Mouse (Mus musculus) T-helper 1 cell (primary cell): Measurements from ENCODE around the gene Prkn.

Experiments
- in situ Hi-C: fragments of 300-600 bp; cut with MboI, MseI; formaldehyde crosslinking; loops from one replicate; pipeline ENCODE4 v1.15.1; 2025; ENCODE audit warnings: high pct_unique_total_duplicates

Prkn gene

DNA sequence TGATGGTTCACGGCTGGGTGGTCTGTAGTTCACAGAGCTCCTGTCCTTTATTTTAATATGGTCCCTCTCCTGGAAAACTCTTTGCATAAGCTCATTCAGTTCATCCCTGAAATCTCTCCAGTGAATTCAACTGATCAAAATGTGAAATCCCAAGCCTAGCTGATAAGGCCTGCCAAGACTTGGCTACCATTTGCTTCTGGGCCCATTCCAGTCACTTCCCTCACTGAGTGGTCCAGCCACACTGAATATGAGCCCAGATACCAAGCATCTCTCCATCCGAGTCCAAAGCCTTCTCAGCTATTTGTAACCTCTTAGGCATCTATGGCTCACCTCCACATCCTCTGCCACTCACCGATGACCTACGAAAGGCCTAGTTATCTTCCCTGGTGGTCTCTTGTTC, 427.8 kb downstream of the Prkn start:
- in situ Hi-C loops, result no loop called here

- in situ Hi-C loops, result no loop called here
Measured at GRCm38 (mm10) chr17:11270179-11270578, 430.0 kb downstream of the Prkn start.

- in situ Hi-C loops, result no loop called here
Measured at GRCm38 (mm10) chr17:11271876-11272275, 431.7 kb downstream of the Prkn start.

DNA sequence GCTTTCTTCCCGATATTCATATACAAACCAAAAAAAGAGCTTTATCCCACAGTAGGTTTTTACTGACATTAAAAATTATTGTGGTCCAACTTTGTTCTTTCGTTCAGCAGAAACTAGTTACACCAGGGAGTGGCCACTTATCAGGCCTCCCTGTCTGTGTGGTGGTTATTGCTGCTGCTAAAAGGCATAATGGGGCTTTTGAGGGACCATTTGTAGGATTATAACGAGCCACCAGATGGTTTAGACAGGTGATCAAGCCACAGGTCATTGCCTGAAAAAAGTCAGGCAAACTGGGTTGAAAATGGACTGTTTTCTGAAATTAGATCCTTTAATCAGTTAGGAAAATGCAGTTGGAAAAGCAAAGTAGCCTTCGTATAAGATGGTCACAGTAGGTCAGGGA, 444.1 kb downstream of the Prkn start:
- in situ Hi-C loops, result no loop called here

GRCm38 (mm10) chr17:11290183-11290582, 450.0 kb downstream of the Prkn start:
- in situ Hi-C loops, result no loop called here

GRCm38 (mm10) chr17:11303116-11303515, 462.9 kb downstream of the Prkn start:
- in situ Hi-C loops, result no loop called here

GRCm38 (mm10) chr17:11309843-11310242, 469.7 kb downstream of the Prkn start:
- in situ Hi-C loops, result no loop called here

- in situ Hi-C loops, result no loop called here
Measured at GRCm38 (mm10) chr17:11314163-11314562, 474.0 kb downstream of the Prkn start.

DNA sequence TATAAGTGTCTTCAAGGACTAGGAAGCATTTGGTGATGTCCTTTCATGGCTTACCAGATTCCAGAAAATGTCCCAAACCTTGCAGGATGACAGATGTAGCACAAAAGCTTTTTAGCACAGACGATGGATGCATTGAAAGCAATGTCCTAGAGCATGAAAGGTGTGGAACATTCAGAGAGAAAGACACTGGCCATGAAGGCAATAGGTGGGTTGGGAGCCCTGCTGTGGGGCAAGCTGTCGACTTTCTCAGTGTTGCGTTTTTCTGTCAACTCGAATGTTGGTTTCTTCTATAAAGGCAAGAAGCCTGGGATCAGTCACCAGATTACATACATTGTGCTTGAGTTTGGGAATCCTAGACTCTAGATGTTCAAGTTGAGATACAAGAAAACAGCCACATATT, 475.5 kb downstream of the Prkn start:
- in situ Hi-C loops, result no loop called here

GRCm38 (mm10) chr17:11318946-11319345, 478.8 kb downstream of the Prkn start:
- in situ Hi-C loops, result no loop called here

GRCm38 (mm10) chr17:11319666-11320360, 479.6 kb downstream of the Prkn start:
- in situ Hi-C loops, result no loop called here

DNA sequence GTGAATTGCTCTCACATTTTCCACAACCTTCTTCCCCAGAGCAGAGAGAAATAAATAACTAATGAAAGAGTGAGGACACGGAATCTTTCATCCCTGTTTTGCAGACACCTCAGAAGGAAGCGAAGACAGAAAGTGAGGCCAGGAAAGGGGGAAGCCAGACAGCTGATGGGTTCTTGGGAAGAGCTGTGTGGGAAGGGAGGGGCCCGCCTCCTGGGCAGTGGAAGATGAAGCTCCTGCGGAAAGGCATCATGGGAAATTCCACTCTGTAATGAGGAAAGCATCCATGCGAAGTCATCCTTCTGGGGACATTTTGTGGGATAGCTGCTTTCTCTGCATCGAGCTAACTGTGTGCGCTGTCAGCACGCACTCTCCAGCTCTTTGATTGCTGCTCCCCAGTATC, 491.9 kb downstream of the Prkn start:
- in situ Hi-C loops, result no loop called here

DNA sequence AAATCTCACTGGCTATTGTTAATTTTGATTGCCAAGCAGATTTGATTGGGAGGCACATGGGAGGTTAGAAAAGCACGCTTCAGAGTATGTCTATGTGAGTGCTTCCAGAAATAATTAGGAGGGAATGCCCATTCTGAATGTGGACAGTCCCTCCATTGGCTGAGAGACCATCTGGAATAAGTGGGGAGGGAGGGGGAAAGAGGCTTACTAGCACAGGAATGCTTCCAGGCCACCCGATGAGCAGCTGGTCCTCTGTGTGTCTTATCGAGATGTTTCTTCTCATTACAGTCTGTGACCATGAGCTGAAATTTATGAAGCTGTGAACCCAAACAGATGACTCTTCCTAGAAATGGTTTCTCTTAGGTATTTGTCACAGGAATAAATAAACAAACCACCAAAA, 493.6 kb downstream of the Prkn start:
- in situ Hi-C loops, result no loop called here

DNA sequence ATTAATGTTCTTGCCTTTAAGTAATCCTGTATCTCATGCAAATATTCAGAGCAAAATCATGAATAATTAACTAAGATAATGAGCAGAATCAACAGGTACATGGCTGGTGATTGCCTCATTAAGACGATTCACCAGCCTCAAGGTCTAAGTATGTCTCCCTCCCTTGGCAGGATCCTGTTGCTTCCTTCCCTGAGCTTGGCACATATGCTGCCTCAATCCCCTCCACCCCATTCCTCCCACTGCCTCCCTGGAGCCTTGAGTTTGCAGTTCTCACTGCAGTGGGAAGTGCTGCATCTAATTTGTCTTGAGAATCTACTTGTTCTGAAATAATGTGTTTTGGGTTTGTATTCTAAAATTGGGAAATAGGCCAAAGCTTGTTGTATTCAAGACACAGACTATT, 496.0 kb downstream of the Prkn start:
- in situ Hi-C loops, result no loop called here

- in situ Hi-C loops, result no loop called here
Measured at GRCm38 (mm10) chr17:11340368-11340767, 500.2 kb downstream of the Prkn start.

DNA sequence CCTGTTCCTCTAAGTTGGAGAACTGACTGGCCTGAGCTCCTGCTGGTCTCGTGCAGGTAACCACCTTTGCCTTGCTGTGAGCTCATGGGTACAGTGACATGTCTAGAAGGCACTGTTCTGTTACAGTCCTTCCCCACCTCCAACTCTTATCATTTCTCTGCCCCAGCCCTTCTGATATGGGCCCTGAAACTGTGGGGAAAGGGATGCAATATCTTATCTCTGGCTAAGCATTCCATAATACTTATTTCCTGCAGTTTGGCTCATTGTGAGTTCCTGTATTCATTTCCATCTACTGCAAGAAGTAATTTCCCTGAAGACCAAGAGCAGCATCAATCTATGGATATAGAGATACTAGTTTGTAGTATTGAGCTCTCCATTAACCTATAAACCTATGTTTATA, 506.1 kb downstream of the Prkn start:
- in situ Hi-C loops, result no loop called here

DNA sequence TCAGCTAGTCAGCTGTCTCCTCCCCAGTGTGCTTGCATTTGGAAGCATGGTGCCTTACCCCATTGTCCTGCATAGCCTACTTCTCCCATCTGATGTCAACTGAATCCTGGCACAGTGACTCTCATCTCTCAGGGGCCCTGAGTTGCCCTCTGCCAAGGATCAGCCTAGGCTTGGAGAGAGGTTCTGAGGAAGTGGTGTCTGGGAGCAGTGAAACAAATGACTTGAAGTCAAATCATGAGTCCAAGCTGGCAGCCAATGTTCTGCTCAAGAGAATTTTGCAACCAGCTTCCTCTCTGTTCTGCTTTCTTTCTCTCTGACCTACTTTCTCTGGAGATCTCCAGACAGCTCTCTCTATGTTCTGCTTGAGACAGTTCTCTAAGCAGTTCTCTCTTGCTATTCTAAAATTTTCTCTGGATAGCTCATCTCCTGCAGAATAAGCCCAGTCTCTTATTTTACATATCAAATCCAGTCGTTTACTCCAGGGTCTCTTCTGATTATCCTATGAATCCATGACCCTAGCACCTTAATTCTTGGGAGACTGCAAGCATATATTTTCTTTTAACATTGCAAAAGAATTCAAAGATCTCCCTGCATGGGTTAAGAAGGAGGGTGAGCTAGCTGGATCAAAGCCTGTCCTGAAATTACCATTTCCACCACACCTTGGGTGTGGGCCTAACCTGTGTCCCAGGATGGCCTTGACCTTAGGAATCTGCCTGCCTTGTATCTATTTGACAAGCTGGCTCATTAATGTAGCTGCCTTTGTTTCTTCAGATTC, 512.8 kb downstream of the Prkn start:
- in situ Hi-C loops, result no loop called here

DNA sequence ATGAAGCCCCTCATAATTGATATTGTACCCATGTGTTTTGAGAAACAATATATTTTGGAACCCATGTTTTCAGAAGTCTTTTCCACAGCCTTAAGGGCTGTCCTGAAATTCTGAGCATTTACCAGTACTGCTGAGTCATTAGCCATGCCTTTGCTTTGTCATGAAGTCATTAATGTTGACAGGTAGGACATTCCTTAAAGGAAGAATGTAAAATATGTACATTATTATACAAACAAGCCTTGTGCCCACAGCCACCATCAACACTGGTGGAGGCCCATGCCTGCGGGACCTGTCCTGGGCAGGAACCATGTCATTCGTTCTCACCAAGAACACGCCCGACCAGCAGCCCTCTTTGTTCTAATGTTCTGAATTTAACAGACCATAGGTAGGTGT, 513.4 kb downstream of the Prkn start:
- in situ Hi-C loops, result no loop called here

DNA sequence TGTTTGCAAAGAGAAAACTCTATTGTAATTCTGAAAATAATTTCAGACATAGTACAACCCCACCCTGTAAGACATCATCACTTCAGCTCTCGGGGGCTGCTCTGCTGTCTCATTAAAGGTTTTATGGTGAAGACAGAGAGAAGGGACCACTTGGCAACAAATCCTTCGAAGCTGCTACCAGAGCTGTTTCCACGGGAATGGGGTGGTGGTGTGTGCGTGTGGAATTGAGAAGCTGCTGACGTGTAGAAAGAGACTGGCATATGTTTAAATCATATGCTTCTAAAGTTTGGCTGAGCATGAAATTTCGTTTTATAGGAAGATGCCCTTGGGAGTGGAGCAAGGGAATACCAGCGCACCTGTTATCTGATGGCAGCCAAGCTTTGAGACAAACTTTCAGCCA, 514.2 kb downstream of the Prkn start:
- in situ Hi-C loops, result no loop called here

DNA sequence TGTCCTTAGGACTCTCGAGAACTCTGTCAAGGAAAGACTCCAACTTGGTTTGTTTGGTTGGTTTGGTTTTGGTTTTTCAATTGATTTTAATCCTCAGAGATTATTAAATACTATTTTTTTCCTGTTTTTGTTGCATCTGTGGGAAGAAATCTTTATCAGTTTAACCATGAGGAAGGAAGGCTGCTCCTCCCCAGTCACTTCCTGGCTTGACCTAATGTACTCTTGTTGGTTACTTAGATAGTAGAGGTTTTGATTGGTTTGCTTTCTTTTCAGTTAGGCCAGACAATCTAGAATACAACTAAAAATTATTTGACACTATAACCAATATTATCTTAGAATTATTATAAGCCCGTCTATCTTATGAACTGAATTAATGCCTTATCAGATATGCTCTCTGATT, 535.3 kb downstream of the Prkn start:
- in situ Hi-C loops, result no loop called here

DNA sequence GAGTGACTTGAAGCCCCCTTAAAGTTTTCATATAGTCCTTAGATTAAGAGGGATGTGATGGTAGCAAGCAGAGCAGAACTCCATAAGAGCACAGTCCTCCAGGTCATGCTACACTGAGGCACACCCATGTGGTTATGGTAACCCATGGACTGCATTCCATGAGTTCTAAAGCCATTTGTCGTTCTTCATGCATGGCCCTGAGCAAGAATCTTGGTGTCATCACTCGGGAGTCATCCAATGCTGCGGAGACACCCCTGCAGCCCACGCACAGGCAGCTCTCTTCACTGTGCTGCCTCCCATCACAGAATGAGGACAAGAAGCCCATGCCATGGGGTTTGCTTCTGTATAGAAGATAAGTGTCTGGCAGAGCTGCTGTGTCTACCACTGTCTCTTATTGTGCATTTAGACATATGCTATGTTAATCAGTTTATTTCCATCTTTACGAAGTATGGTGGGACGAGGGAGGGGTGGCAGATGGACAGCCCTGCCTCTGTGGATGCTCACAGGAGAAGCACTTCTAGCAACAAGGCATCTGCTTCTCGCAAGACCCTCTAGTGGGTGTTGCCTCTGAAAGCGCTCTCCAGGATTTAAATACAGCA, 543.3 kb downstream of the Prkn start:
- in situ Hi-C loops, result no loop called here

GRCm38 (mm10) chr17:11385246-11385645, 545.1 kb downstream of the Prkn start:
- in situ Hi-C loops, result no loop called here
